Mouse (Mus musculus) spleen, postnatal 36 days (tissue): ENCODE measurements around the gene Lmod2.

Experiments
- DNase-seq, 2 experiments: peaks; one replicate each; pipeline ENCODE4 v3.0.0; 2022; ENCODE audit warnings: low spot score in 2 of 2, mixed read lengths in 1 of 2

The Lmod2 gene

DNA sequence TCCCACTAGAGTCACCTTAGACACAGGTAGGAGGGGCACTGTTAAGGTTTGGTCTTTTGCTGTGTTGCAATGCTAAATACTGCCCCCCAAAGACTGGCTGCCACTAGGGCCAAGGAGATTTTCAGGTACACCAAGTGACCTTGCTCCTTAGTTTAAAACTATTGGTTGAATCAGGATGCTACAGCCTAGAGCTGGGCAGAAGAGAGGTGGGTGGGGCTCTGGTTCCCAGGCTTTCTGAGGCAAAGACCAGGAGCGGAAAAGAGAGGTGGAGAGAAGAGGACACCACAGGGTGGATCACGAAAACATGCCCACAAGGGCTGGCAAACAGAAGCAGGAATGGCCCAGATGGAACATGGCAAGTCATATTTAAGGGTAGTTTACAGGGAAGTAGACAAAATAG, 44.6 kb downstream of the Lmod2 start:
- DNase-seq = no peak

DNA sequence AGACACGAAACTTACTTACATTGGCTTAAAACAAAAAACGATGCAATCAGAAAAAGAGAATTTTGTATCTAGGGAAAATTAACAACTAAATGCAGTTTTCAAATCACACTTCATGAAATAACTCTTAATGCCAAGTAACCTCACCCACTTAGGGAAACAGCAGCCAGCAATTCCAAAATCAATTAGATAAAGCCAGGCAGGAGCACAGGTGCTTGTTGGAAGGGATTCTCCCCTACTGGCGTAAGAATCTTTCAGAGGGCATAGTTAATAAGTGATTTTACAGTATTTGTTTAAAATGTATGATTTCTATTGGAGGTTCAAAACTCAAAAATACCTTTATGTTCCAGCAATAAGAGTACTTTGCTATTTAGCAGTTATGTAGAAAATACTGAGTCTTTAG, 45.4 kb downstream of the Lmod2 start:
- no peak for DNase-seq

DNA sequence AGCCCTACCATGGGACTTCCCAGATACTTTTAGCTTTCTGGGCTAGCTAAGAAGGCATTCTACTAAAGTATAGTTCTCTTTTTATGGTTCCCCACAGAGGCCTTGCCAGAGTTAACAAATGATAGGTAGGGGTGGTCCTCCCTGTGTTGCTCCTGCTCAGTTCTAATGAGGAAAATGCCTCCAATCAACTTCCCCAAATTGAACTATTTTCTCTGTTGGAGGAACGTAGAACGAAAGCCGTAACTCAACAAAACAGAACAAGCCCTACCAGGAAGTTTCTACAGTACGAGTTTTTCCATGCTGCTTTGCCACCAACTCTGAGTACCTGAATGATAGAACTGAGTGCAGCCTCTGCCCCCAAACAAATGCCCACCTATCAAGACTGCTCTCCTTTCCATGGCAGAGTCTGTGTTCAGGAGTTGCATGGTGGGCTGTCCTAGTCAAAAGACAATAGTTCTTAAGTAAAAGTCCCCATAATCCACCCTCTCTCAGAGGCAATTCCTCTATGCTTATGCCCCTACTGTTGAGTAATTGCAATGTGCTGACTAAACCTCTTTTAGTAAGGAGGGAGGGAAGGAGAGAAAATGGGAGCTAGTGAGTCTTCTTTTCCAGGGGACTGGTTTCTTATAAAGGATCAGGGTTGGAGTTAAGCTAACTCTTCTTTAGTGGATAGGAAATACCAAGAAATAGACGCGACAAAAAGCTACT, 47.9 kb downstream of the Lmod2 start:
- no peak for DNase-seq

DNA sequence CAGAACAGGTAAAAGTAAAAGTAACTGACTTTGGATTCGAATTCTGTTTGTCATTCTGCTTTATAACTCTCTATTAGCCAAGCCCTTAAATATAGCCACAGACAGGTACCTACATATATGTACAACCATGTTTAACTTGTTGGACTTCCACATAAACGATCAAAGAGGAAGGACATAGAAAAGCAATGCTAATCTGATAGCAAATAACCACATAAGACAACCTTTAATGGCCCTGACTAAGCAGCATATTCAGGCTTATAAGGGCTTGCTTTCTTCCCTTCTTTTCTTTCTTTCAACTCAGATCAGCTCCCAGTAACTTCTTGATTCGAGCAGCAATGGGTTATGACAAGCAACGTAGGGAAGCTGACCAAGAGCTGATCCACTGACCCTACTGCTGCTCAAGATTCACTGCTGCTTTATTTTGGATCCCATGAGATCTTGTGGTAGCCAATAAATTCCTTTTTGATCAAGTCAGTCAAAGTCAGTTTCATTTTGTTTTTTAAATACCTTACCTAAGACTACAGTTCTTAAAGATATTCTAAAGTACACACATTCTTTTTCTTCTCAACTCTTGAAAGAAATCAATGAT, 49.6 kb downstream of the Lmod2 start:
- no peak for DNase-seq

DNA sequence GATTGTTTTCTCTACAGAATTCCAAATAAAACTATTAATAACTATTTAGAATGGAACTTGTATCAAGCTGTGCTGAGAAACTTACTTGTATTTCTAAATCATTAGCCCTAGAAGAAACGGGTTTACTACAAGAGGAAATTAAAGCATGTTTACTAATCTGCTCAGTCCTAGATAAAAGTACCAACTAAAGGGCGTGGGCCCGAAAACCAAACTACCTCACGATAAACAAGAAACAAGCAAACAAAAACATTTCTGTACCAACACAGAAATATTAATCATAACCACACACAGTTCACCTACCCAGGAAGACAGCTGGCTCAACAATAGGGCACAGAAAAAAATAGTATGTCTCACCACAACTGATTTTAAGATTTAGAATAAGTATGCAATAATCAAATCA, 50.8 kb downstream of the Lmod2 start:
- no peak for DNase-seq

DNA sequence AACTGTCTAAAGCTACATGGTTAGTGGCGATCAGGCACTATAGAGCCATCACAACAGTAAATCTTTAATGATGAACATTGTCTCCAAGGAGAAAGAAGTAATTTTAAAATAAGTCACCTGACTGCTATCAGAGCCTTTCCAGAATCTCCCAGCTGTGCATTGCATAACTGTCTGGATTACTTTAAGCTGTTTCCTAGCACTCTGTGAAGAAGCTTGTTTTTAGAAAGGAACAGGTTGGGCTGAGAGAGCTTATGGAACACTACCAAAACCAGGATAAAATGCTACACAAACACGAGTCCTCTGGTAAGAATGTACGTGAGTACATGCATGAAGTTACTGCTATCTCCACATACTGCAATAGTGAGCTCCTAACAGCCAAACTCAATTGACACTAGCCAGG, 53.2 kb downstream of the Lmod2 start:
- DNase-seq = no peak

DNA sequence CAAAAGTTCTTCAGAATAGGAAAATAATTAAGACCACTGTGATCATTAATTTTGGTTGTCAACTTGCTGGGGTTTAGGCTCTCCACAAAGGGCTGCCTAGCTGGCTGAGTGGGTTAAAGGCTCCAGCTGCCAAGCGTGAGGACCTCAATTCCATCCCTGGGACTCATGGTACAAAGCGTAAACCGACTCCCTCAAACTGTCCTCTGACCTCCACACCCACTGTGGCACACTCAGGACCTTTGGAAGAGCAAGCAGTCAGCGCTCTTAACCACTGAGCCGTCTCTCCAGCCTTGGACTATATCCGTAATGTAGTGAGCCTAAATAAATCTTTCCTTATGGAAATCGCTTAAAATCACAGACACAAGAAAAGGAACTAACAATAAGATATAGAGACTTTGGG, 54.0 kb downstream of the Lmod2 start:
- DNase-seq = no peak
